Mouse (Mus musculus) G1E (cell line): Measurements from ENCODE around the gene Tnfrsf13c.

ENCODE experiments used
- CTCF ChIP-seq: IDR thresholded peaks from 2 replicates; pipeline ENCODE4 v1.5.1; 2012; ENCODE audit warnings: low read depth, low read length, inconsistent platforms, mixed read lengths
- GATA1 ChIP-seq: IDR thresholded peaks from 2 replicates; pipeline ENCODE4 v1.6.1; 2012; ENCODE audit warnings: borderline replicate concordance, low read length, inconsistent platforms, mixed read lengths
- POLR2AphosphoS5 ChIP-seq: IDR thresholded peaks from 2 replicates; pipeline ENCODE4 v1.6.1; 2012; ENCODE audit warnings: low read depth, low read length, inconsistent platforms; ENCODE audit not compliant: insufficient replicate concordance
- TAL1 ChIP-seq: conservative IDR thresholded peaks from 2 replicates; pipeline ENCODE4 v1.6.1; 2012; ENCODE audit warnings: low read depth, low read length, inconsistent platforms, mixed read lengths

DNA sequence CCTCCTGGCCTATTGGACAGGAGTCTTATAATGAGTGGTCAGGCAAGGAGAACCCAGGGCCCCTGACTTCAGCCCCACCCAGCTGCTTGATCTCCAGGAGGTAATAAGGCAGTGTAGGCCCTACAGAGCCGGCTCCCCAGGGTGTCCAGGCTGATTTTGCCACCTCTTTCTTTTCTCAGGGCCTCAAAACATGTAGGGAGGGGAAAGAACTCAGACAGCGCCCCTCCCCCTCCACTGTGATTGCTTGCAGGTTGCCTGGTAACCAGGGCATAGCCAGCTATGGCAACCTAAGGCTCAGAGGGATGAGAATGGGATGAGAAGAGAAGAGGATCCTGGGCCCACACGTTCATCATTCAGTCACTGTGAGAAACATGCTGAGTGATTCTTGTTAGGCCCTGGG, 44.0 kb upstream of the Tnfrsf13c start:
- TF ChIP-seq GATA1 (no peak), CTCF (no peak), TAL1 (no peak), POLR2AphosphoS5 (no peak)
